Mouse (Mus musculus) ES-E14 (cell line): ENCODE measurements around the gene Chst3.

Experiments used
- HCFC1 ChIP-seq: IDR thresholded peaks from 2 replicates; pipeline ENCODE4 v1.6.1; 2012; ENCODE audit warnings: low read length, inconsistent platforms, borderline replicate concordance; ENCODE audit not compliant: insufficient read depth
- MAFK ChIP-seq: IDR thresholded peaks from 2 replicates; pipeline ENCODE4 v1.6.1; 2014; ENCODE audit warnings: mild to moderate bottlenecking, low read depth, low read length, inconsistent platforms; ENCODE audit not compliant: insufficient read depth
- ZC3H11A ChIP-seq: IDR thresholded peaks from 2 replicates; pipeline ENCODE4 v1.6.1; 2012; ENCODE audit warnings: low read depth, mild to moderate bottlenecking, inconsistent platforms, low read length, borderline replicate concordance

GRCm38 (mm10) chr10:60245635-60246034, 26.6 kb upstream of the Chst3 start:
- no peak for TF ChIP-seq HCFC1
- TF ChIP-seq MAFK: no peak
- no peak for TF ChIP-seq ZC3H11A
